Mouse (Mus musculus) kidney, postnatal 36 days (tissue): ENCODE measurements at regions not wholly inside any gene's neighbourhood (a gene's known extent, or its start where the extent isn't known, plus 50 kb on each side); places are given as distances from the start of the nearest gene placed in this dataset.

ENCODE experiments used
- DNase-seq, 2 experiments: peaks; one replicate each; pipeline ENCODE4 v3.0.0; 2021 to 2022; ENCODE audit warnings: mixed read lengths in 2 of 2

DNA sequence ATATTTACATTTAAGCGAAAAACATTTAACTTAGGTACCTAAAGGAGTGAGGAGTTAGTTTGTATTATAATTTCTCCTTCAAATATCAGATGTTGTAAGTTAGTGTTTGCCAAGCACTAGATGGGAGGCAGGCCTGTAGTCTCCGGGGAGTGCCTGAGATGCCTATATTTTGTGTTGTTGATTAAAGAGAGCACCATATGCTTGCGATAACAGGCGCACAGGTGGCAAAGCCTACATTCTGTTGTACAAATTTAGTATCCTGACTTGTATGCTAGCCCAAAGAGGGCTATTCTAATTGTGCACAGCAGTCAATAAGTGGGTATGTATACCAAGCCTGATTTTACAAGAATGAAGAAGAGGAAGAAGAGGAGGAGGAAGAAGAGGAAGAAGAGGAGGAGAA, 151.8 kb upstream of the Atxn1 start:
- DNase-seq, result no peak

- no peak for DNase-seq
These were observed 140.2 kb upstream of the Atxn1 start for GRCm38 (mm10) chr13:46104971-46105370.

- DNase-seq, result no peak
These were observed 133.8 kb upstream of the Atxn1 start for GRCm38 (mm10) chr13:46098621-46099020.

- DNase-seq, result no peak
These were observed 133.3 kb upstream of the Atxn1 start for GRCm38 (mm10) chr13:46098131-46098530.

GRCm38 (mm10) chr13:46096968-46097367, 132.2 kb upstream of the Atxn1 start:
- DNase-seq, result peak; percentile 1 to 40

DNA sequence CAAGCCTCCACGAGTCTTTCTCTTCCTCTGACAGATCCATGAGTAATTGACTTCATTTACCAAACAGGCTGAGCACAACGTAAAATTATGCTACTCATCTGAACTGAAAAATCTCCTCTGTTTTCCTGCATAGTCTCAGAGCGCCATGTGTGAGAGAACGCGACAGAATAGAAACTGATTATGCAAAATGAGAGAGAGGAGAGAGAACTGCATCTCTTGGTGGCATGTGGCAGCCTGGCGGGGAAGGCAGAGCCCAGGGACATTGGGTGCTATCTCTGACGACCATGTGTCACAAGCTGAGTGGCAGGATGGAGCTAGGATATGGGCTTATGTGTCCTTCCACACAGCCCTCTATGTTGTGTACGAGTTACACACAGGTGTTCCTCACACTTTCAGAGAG, 131.6 kb upstream of the Atxn1 start:
- no peak for DNase-seq

GRCm38 (mm10) chr13:46092787-46093186, 128.0 kb upstream of the Atxn1 start:
- no peak for DNase-seq

- no peak for DNase-seq
These were observed 126.3 kb upstream of the Atxn1 start for GRCm38 (mm10) chr13:46091109-46091508.

GRCm38 (mm10) chr13:46088237-46088636, 123.4 kb upstream of the Atxn1 start:
- no peak for DNase-seq

DNA sequence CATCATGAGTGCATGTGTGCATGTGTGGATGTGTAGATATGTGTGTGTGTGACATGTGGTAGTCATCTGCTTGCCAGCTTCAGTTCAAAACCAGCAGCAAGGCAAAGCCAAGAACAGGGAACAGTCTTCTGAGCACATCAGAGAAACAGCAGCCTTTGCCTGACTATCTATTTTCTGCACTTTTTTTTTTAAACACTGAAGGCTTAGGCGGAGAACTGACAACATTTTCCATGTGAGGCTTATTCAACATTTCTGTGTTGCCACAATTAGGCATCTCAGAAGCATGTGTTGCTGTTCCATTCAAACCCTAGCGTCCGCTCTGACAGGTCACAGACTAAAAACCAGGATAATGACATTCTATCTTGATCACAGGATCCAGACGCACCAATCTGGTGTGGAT, 122.9 kb upstream of the Atxn1 start:
- no peak for DNase-seq

DNA sequence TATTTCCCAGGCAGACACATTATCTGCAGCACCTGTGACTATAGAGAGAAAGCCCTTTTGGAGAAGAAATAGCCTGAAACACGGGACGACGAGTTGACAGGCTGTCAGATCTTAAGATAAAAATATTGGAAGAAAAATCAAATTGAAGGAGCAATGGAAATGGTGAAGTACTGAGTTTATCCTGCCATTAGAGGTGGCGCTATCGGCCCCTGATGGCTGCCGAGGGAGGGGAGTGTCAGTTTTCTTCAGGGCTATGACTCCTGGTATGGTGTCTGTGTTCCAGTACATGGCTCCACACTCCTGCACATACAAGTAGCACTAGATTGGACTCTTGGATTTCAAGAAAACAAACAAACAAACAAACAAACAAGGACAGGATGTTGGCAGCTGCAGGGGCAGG, 112.1 kb upstream of the Atxn1 start:
- peak in 1 of 2 experiments; percentile 5 for DNase-seq

DNA sequence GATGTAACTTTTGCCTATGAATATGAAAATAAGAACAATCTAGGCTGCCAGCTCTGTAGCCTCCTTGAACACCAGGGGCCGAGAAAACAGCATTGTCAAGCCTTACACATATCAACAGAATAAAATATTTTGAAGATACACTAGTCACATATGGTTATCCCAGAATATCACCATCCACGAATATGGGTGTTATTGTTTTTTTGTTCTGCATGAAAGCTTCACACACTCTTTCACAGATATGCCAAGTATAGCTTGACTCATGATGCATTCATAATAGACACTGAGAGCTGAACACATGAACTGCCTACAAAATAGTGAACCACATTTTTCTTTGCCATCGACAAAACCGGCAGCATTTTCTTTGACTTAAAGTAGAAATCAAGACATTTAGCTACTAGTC, 106.9 kb upstream of the Atxn1 start:
- DNase-seq, result no peak

- DNase-seq, result peak in 1 of 2 experiments; percentile 23
These were observed 104.8 kb upstream of the Atxn1 start for GRCm38 (mm10) chr13:46069571-46069970.

DNA sequence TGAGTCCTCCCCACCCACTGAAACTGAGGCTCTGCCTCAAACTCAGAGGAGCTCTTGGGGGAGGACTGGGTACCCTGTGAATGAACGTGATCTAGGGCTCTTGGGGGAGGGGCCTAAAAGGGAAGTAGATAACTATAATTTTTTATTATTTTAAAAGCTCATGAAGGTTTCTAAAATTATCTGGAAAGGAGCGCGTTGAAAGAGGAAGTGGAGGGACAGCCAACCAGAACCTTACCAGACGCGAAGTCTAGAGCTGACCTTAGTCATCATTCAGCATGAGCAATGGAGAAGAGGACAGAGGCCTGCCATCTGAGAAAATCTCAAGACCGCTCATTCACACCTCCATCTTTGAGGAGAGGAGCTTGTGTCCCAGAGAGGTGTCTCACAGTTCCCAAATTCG, 98.0 kb upstream of the Atxn1 start:
- DNase-seq, result no peak

GRCm38 (mm10) chr13:46059870-46060269, 95.1 kb upstream of the Atxn1 start:
- no peak for DNase-seq

DNA sequence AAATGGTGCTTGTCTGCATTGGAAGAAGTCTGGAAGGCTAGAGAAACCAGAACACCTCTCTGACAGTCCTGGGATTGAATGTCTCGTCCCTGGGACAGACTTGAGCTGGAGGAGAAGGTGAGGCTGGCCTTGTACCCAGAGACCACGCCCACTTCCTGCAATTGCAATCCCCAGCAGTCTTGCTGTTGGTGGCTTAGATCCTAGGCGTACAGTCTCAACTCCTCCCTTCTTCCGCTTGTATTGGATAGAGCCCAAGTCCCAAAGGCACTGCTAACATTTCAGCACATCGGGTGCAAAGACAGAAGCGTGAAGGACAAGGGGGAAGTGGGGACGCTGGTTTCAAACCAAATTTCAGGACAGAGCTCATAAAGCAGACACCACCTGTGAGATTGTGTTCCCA, 94.1 kb upstream of the Atxn1 start:
- DNase-seq, result peak; percentile 19 to 49

- no peak for DNase-seq
These were observed 93.5 kb upstream of the Atxn1 start for GRCm38 (mm10) chr13:46058341-46058740.

- DNase-seq, result no peak
These were observed 90.6 kb upstream of the Atxn1 start for GRCm38 (mm10) chr13:46055410-46055809.

- DNase-seq, result no peak
These were observed 78.8 kb upstream of the Atxn1 start for GRCm38 (mm10) chr13:46043568-46043967.

- DNase-seq, result peak; percentile 16 to 20
These were observed 78.2 kb upstream of the Atxn1 start for GRCm38 (mm10) chr13:46043016-46043415.

DNA sequence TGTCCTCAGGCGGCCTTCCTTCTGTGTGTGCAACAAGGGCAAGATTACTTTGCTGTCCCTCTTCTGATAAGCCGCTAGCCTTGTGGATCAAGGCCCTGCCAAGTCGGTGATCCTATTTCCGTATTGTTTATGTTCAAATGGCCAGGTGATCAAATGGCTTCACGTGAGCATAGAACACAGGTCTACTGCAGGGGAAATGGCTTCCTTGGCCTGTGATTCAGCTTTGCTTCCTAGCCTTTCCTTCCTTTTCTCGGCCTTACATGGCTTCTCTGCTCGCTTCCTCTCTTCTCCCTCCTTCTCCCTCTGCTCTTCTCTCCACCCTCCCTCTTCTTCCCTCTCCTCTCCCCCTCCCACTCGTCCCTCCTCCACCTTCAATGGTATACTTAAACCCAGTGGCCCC, 77.4 kb upstream of the Atxn1 start:
- DNase-seq, result no peak

GRCm38 (mm10) chr13:46041475-46041874, 76.7 kb upstream of the Atxn1 start:
- DNase-seq, result no peak

GRCm38 (mm10) chr13:46040062-46040461, 75.3 kb upstream of the Atxn1 start:
- no peak for DNase-seq

GRCm38 (mm10) chr13:46038441-46039331, 73.9 kb upstream of the Atxn1 start:
- no peak for DNase-seq

DNA sequence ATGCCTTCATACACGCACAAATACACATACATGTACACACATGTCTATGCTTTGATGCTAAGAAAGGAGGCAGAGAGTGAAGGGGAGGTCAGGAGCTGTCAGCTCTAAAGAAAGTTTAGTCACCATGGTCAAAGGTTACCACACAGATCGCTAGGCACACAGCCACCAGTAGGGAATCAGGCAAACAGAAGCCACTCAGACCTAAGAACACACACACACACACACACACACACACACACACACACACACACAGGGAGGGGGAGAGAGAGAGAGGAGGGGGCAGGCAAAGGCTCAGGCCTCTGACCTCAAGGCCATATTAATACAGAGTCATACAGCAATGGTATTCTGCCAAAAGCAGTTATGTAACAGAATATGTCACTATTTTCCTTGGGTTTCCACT, 67.5 kb upstream of the Atxn1 start:
- peak; percentile 52 to 58 for DNase-seq
